Mouse (Mus musculus): ENCODE data around the gene Hyls1.

Hyls1 gene

GRCm38 (mm10) chr9:35523541-35523940 lies 46.7 kb downstream of the Hyls1 start:
- TF ChIP-seq GATA4 (IDR thresholded peaks at IDR 0.05; ENCODE audit: insufficient replicate concordance, low read length) = no peak

GRCm38 (mm10) chr9:35522821-35523515 lies 47.2 kb downstream of the Hyls1 start:
- TF ChIP-seq GATA4 (IDR thresholded peaks at IDR 0.05; ENCODE audit: insufficient replicate concordance, low read length) = no peak

DNA sequence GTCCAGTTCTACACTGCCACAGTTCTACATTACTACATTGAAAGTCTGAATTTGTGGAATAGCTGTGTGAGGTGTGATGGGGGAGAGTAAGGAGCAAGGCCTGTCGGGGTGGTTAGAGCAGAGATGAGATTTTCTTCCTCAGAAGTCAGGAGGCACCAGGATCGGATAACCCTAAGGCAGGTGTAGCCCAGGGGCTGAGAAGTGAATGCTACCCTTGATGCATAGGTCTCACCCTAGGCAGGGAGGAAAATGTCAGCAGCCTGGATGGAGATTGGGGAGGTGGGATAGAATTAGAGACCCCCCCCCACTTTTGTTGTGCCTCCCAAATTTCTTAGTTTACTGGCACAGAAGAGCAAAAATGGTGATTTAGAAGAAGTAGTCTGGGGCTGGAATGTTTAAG lies 48.0 kb downstream of the Hyls1 start:
- no peak for TF ChIP-seq GATA4 (IDR thresholded peaks at IDR 0.05; ENCODE audit: insufficient replicate concordance, low read length)

GRCm38 (mm10) chr9:35520631-35521348 lies 49.4 kb downstream of the Hyls1 start:
- TF ChIP-seq GATA4 (IDR thresholded peaks at IDR 0.05; ENCODE audit: insufficient replicate concordance, low read length) = no peak

- no peak for TF ChIP-seq GATA4 (IDR thresholded peaks at IDR 0.05; ENCODE audit: insufficient replicate concordance, low read length)
These were observed 52.0 kb downstream of the Hyls1 start, which contains the start of gene Gm1113 for GRCm38 (mm10) chr9:35518169-35518568. Gene Gm1113, minus strand, starts transcription at chr9:35518269.

DNA sequence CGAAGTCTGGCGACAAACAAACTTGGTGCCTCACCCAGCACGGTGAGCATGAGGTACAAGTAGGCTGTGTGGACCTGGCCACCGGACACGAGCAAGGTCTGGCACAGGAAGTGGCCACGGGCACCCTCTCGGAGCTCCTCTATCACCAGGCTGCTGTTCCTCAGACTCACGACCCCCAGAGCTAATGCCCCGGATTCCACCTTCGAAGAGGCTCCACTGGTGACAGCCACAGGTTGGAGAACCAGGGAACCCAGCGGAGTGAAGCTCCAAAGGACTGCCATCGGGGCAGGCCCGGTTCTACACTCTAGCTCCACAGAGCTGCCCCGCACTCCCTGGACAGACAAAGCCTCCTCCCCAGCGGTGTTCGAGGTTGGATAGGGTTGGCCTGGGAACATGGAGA lies 53.5 kb downstream of the Hyls1 start:
- TF ChIP-seq GATA4 (IDR thresholded peaks at IDR 0.05; ENCODE audit: insufficient replicate concordance, low read length) = no peak

GRCm38 (mm10) chr9:35516182-35516581 lies 54.0 kb downstream of the Hyls1 start:
- no peak for TF ChIP-seq GATA4 (IDR thresholded peaks at IDR 0.05; ENCODE audit: insufficient replicate concordance, low read length)

DNA sequence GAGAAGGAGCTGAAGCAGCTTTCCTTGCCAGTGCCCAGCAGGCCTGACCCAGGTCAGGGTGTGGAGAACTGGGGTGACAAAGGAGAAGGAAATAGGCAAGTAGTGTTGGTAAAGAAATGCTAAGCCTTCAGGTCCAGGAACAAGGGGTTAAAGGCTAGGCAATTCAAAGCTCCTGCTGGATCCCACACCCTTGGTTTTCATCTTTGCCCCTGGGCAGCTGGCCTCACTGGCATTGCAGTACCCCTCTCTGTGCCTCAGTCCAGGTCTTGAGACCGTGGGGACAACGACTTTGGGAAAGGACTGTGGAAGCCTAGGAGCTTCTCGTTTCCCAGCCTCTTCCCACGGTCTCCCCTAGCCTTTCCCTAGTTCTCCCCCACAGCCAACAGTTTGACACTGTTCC lies 56.3 kb downstream of the Hyls1 start:
- no peak for TF ChIP-seq GATA4 (IDR thresholded peaks at IDR 0.05; ENCODE audit: insufficient replicate concordance, low read length)
